Mouse (Mus musculus) ovary, postnatal 10 days (tissue): ENCODE measurements around the gene Smg1.

Source experiments
- DNase-seq: peaks from one replicate; pipeline ENCODE4 v3.0.0; 2022; ENCODE audit warnings: low spot score

Gene Smg1

DNA sequence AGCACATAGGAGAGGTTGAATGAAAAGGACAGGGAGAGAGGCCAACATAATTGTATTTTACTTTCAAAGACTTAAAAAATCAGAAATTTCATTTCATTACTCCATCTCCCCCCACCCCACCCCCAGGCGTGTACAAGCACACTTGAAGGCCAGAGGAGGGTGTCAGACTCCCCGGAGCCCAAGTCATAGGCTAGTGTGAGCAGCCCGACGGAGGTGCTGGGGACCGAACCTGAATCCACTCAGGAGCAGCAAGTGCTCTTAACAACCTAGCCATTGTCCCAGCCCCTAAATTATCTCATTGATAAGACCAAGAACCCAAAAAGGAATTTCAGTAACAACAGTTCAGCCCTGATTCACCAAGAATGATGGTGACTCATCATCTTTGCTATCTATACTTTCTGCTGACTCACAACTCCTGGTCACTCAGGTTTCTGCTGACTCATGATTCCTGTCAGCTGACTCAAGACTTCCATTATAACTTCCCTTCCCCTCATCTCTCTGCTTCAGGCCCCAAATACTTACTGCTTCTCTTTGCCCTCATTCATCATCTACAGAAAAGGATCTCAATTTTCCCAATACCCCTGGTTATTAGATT lies 138.9 kb downstream of the Smg1 start:
- DNase-seq = no peak

- DNase-seq = no peak
Observed at GRCm38 (mm10) chr7:118103462-118104379, 139.7 kb downstream of the Smg1 start.

GRCm38 (mm10) chr7:118102678-118103461 lies 140.6 kb downstream of the Smg1 start:
- DNase-seq = no peak

GRCm38 (mm10) chr7:118102231-118102630 lies 141.2 kb downstream of the Smg1 start:
- DNase-seq = no peak

GRCm38 (mm10) chr7:118097615-118098014 lies 145.9 kb downstream of the Smg1 start:
- DNase-seq = no peak
